Mouse (Mus musculus) ovary, postnatal 10 days (tissue): ENCODE measurements around the gene Phkb.

Source experiments
- DNase-seq: peaks from one replicate; pipeline ENCODE4 v3.0.0; 2022; ENCODE audit warnings: low spot score

The Phkb gene

DNA sequence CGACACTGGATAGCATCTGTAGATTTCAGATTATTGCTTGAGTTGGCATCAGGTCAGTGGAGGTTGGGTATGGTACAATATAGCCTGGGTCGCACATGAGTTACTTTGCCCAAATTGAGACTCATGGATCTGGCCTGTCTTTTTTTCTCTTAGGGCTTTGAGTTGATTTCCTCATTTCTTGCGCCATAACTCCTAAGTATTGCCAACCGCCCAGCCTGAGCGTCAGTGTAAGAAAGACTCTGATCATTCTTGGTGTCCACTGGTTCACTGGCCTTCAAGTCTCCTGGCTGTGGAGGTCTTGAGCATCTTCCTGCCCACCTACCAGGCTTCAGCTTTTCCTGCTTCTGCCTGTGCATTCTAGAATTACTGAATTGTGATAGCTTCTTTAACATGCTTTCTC lies 104.1 kb downstream of the Phkb start:
- no peak for DNase-seq

GRCm38 (mm10) chr8:85958391-85958790 lies 117.6 kb downstream of the Phkb start:
- no peak for DNase-seq

DNA sequence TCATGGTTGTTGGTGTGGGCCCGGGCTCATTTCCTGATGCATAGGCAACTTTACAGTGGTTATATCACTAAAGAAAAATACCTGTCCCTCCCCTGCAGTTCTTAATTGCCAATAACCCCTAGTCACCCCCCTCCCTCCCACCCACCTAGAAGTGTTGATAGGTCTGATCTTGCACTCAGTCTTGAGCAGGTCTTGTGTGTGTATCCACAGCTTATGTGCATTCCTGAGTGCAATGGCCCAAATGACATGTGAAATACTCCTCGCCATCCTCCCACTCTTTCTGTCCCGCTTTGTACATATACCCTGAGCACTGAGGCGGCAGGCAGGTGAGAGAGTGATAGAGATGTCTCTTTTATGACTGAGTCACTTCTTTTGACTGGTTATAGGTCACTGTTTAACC lies 119.1 kb downstream of the Phkb start:
- DNase-seq: no peak

GRCm38 (mm10) chr8:85977588-85978077 lies 136.9 kb downstream of the Phkb start:
- DNase-seq: no peak

DNA sequence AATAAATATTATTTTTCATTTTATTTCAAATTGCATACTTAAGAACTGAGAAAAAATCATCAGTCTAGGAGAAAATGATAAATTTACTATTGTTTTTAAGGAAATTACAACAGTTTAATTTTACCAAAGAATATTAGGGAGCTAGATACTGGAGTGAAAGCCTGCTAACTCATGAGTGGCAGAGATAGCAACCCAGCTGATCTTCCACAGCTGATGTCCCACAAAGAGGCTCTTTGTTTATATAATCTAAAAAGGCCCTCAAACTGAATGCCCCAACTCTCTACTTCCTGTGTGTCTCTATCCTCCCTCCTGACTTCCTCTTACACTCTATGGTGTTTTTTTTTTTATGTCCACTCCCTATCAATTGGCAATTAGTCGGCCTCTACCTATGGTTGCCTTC lies 152.2 kb downstream of the Phkb start:
- no peak for DNase-seq

DNA sequence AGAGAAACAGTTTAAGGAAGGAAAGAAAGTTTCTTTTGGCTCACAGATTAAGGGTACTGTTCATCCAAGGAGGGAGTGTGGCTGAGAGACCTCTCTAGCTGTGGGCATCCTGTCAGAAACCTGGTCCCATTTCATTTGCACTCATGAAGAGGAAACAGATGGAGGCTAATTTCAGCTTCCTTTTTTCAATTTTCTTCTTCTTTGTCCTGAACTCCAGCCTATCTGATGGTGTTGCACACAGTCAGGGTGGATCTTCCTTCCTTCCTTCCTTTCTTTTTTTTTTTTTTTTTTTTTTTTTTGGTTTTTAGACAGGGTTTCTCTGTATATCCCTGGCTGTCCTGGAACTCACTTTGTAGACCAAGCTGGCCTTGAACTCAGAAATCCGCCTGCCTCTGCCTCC lies 152.9 kb downstream of the Phkb start:
- no peak for DNase-seq

DNA sequence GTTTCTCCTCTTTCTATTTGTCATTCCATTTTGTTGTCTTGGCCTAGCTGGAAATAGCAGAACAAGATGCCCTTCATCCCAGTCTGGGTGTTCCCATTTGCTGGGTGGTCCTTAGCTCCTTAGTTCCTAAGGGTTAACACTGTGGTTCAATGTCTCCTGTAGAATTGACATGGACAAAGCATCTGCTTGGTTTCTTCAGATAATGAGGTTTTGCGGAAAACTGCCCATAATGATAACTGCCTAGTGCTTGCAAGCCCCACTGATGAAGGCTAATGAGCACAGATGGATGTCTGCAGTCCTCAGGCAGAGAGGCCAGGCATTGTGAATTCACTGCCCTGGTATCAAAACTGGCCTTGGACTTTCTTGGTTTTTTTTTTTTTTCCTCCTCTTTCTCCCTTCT lies 155.2 kb downstream of the Phkb start:
- no peak for DNase-seq

DNA sequence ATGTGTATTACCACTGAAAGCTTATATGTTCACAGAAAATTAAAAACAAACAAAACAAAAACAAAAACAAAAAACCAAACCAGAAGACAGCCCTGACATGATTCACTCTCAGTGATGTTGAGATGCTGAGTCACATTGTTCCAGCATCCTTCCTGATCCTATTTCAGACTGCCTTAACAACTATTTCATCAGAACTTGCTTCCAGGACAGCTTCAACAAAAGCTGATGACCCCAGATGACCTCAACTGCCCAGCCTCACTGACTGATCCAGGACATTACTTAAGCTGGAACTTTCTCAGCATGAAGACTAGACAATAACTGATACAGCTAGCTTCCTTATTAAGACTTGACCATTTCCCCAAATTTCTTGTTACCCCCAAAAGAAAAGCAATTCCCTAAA lies 165.7 kb downstream of the Phkb start:
- DNase-seq: no peak

- no peak for DNase-seq
Measured at GRCm38 (mm10) chr8:86016806-86017205, 176.0 kb downstream of the Phkb start.

DNA sequence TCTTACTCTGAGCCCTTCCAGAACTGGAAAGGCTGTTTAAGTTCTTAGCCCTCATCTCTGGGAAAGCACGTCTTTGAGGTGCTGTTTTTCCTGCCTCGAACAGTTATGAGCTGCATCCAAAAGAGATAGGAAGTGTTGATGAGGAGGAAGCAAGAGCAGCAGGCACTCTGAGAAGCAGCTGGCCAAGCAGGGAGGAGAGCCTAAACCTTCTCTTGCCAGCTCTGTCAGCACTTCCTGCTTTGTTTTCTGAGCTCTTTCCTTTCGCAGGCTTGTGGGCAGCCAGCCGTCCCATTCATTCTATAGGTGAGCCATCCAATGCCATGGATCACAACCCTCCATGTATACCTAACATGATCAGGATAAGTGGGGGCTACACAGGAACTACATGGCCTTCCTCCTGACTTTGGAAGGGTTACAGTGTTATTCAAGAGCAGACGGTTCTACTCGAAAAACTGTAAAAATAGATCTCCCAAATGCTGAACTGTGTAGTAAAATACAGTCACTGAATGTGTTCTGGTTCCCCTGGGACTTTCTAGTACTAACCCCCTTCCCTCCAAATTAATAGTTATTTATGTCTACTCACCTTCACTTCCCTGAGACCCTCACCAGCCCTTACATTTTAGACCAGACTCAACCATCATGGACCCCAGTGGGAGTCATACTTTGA lies 188.0 kb downstream of the Phkb start:
- no peak for DNase-seq

- DNase-seq: no peak
Measured at GRCm38 (mm10) chr8:86029451-86029850, 188.7 kb downstream of the Phkb start.

DNA sequence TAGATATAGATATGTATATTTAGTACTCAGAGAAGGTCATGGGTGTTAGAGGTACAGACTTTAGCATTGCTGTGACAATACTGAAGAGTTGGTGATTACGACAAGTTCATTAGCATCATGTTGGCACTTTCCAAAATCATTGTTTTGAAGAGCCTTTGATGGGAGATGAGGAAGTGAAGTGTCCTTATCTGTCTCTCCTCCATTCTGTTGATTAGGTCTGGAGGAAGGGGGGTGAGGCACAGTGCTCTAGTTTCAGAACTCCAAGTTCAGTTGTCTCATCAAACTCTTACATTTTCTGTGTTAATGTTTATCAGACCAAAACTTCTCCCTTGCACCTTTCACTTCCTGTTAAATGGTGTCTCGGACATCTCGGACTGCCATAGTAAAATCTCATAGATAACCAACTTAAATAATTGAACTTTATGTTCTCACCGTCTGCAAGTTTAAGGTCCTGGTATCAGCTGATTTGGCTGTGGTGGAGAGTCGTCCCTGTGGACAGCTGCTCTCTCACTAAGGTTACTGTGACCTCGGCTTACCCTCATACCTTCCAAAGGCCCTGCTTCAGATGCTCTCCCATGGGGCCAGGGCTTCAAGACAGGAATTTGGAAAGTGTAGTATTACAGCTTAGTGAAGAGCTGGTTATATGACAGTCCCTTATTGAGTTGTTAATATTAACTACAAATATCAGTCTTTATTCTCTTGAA lies 194.1 kb downstream of the Phkb start:
- DNase-seq: no peak

DNA sequence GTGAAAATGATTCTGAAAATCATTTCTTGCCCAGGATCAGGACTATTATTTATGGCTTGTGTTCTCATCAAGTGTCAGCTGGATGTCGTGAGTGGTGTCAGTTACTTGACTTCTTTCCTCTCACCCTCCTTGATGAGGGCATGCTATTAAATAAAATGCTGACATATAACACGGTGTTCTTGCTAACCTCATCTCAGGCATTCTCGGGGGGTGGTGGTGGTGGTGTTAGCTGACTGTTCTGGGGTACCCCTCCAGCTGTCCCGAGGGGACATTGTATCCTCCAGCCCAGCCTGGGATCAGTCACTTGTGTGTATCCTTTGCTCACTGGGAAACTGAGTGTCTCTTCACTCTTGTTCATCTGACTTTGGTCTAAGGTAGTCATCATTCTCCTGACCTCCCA lies 194.6 kb downstream of the Phkb start:
- no peak for DNase-seq

DNA sequence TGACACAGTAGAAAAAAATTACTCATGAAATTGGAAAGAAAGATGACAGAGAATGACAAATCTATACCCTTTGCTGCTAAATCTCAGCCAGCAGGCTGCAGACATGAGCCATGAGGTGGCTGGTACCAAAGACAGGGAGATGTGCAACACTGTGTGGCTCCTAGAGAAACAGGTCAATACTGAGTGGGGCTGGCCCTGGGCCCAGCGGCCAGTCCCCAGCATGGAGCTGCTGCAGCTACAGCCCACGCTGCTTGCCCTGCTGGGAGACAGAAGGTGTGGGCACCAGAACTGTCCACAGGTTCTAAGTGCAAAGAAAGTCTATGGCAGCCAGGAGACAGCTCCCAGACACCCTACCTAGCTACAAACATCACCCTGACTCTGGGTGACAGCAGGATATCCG lies 197.7 kb downstream of the Phkb start:
- no peak for DNase-seq

GRCm38 (mm10) chr8:86042049-86042448 lies 201.3 kb downstream of the Phkb start:
- no peak for DNase-seq

GRCm38 (mm10) chr8:86050882-86051281 lies 210.1 kb downstream of the Phkb start:
- DNase-seq: no peak

- no peak for DNase-seq
Measured at GRCm38 (mm10) chr8:86052003-86052402, 211.2 kb downstream of the Phkb start.

DNA sequence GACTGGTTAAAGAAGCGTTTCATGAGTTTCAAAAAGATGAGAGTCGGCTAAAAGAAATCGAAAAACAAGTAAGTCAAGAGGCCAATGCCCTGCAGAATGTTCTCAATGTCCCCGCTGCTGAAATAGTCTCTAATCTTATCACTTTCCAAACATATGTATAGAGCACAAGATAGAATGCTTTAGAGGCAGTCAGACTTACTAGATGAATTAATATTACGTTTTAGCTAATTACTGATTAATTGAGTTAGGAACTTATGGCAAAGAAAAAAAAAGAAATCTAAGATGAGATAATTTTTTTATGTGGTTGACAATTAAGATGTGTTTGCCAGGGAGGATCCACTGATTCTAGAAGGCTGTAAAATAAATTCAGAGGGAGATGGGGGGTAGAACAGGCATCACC lies 217.9 kb downstream of the Phkb start:
- no peak for DNase-seq

GRCm38 (mm10) chr8:86059130-86059529 lies 218.4 kb downstream of the Phkb start:
- no peak for DNase-seq

GRCm38 (mm10) chr8:86063411-86063810 lies 222.7 kb downstream of the Phkb start:
- DNase-seq: no peak

DNA sequence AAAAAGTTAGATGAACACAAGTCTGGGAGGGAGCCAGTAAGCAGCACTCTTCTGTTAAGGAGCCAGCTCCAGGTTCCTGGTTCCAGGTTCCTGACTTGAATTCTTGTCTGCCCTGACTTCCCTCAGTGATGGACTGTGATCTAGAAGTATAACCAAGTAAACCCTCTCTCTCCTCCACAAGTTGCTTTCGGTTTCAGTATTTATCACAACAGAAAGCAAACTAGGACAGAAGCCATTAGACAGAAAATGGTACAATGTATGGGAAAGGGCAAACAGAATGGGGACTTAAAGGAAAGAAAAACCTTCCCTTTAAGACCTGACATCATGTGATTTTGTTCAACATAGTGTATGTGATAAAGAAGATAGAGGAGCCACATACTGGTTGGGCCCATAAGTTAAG lies 238.7 kb downstream of the Phkb start:
- no peak for DNase-seq

GRCm38 (mm10) chr8:86083346-86083745 lies 242.6 kb downstream of the Phkb start:
- no peak for DNase-seq

- DNase-seq: no peak
Measured at GRCm38 (mm10) chr8:86086791-86087190, 246.0 kb downstream of the Phkb start.

DNA sequence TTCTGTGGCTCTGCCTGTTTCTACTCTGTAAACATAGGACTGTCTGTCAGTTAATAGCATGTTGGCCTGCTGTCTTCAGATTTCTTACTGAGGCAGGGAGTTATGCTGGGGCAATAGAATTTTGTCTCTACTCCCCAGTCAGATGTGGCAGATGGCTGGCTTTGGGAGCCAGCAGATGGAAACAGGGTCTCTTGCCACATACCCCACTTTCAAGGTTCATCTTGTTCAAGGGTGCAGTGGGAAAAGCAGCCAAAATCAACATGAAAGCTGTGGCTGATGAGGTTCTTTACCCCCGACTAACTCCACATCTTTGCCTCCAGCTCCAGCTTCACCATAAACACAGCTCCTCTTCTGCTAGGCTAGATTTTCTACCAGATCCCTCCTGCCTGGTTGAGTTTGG lies 246.7 kb downstream of the Phkb start:
- DNase-seq: no peak
